Mouse (Mus musculus) heart, postnatal 0 days (tissue): ENCODE measurements around the gene Ralbp1. TPM values are rescaled to one million over a fixed set of nuclear protein-coding genes. Genes with fewer than 3 reads are reported as not detected.

Experiments used
- ATAC-seq: fragments of 200-750 bp; cut with Nextera tagmentation; 2 replicates; pipeline ENCODE4 v1.8.0; 2017; ENCODE audit warnings: low read depth, moderate number of reproducible peaks, moderate library complexity; ENCODE audit not compliant: insufficient read depth
- DNase-seq: peaks from one replicate; pipeline ENCODE4 v3.0.0-alpha.2; 2016; ENCODE audit warnings: low spot score
- H3K27ac ChIP-seq: fragments of 300-500 bp; sonication (generic); 2 replicates; pipeline ENCODE4 v1.5.1; 2014; ENCODE audit warnings: low read depth, mild to moderate bottlenecking
- H3K27me3 ChIP-seq: fragments of 300-500 bp; sonication (generic); 2 replicates; pipeline ENCODE4 v1.6.1; 2014; ENCODE audit warnings: low read length, mixed read lengths; ENCODE audit not compliant: control insufficient read depth, insufficient read depth
- H3K36me3 ChIP-seq: fragments of 300-500 bp; sonication (generic); replicated peaks from 2 replicates; pipeline ENCODE4 v1.6.1; 2014; ENCODE audit warnings: low read length, mixed read lengths; ENCODE audit not compliant: control insufficient read depth, insufficient read depth
- H3K4me1 ChIP-seq: fragments of 300-500 bp; sonication (generic); 2 replicates; pipeline ENCODE4 v1.6.1; 2014; ENCODE audit warnings: antibody characterized with exemption; ENCODE audit not compliant: control insufficient read depth, insufficient read depth
- H3K4me2 ChIP-seq: fragments of 300-500 bp; sonication (generic); 2 replicates; pipeline ENCODE4 v1.6.1; 2014; ENCODE audit warnings: low read depth, mild to moderate bottlenecking, low read length, moderate library complexity
- H3K4me3 ChIP-seq: fragments of 300-500 bp; sonication (generic); 2 replicates; pipeline ENCODE4 v1.5.1; 2014; ENCODE audit warnings: low read depth, low read length
- H3K9ac ChIP-seq: fragments of 300-500 bp; sonication (generic); replicated peaks from 2 replicates; pipeline ENCODE4 v1.6.1; 2014; ENCODE audit warnings: low read depth, low read length, mixed read lengths
- H3K9me3 ChIP-seq: fragments of 300-500 bp; sonication (generic); replicated peaks from 2 replicates; pipeline ENCODE4 v1.6.1; 2016; ENCODE audit warnings: low read length; ENCODE audit not compliant: control insufficient read depth
- CTCF ChIP-seq: IDR thresholded peaks from 2 replicates; pipeline ENCODE4 v1.5.1; 2016; ENCODE audit warnings: antibody characterized with exemption, control low read depth, low read depth
- EP300 ChIP-seq: IDR thresholded peaks from 2 replicates; pipeline ENCODE4 v1.6.1; 2016; ENCODE audit warnings: antibody characterized with exemption, low read depth
- WGBS: fragments of 180-500 bp; shearing (Covaris S2); extraction: QIAGEN DNeasy Blood & Tissue Kit; methylation state at CpG from one replicate; pipeline ENCODE4 v1.1.7; 2014; 5-methylcytosine and 5-hydroxymethylcytosine counted together
- polyA plus RNA-seq: library from polyadenylated mRNA; unstranded; fragments of >200 nt; fragmentation: Nextera tagmentation; extraction: Ambion mirVana; gene quantifications from 2 replicates; pipeline ENCODE4 v1.2.1, GENCODE M21; 2015
- total RNA-seq: library from RNA; depleted of rRNA; stranded (reverse); fragments of >200 nt; gene quantifications from 2 replicates; pipeline ENCODE4 v1.2.3, GENCODE M21; 2014; ENCODE audit warnings: low replicate concordance

Ralbp1 gene
- total and polyA plus RNA-seq, 2 experiments from 2014 or later, result 37.9 to 39.0 TPM

DNA sequence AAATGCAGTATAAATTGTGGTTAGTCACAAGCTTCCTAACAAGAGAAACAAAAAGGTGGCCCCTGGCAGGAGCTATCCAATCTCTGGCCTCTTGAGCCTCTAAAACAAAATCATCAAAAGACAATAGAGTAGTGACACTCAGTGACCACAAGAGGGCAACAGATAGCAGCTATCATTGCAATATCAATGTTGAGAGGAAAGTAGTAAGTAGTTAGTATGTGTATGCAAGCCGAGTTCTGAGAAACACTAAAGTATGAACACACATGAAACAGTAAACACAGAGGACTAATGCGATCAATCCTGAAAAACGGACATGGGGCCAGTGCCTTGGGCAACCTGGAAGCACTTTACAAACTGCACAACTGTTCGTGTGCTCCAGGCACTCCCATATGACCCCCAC is 20.9 kb downstream of the Ralbp1 start:
- WGBS, result 38% methylated on average over 4 of the region's 4 CpGs
- DNase-seq (peak; percentile 50), ATAC-seq (no peak)
- H3K27me3 ChIP-seq, result no peaks in the 10 kb centered on the region
- H3K9ac ChIP-seq, result no peak overlapping the region
- peak; percentile 91 for TF ChIP-seq CTCF
- TF ChIP-seq EP300, result no peak
- H3K36me3 ChIP-seq, result peaks cover 45% of the 10 kb centered on the region
- H3K9me3 ChIP-seq, result no peaks in the 10 kb centered on the region
- H3K4me1 ChIP-seq, result no peaks in the 10 kb centered on the region
- H3K4me3 ChIP-seq, result no peak overlapping the region
- no peak overlapping the region for H3K27ac ChIP-seq
- H3K4me2 ChIP-seq, result no peak overlapping the region

DNA sequence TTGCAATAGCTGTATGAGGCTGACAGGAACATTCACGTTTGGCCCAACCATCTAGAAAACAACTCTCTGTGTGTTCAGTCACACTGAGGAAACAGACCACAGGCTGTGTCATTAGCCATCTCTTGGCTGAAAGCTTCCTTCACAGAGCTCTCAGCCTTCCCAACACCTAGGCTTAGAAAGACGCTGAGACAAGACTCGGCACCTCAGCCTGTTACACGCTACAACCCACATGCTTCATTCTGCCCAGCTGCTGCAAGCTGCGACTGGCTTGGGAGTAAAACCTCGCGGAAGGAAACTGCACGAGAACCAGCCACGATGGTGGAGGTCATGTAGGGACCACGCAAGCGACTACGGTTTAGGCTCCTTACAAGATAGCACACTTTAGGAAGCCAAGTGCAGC is 21.8 kb downstream of the Ralbp1 start:
- DNase-seq (no peak), ATAC-seq (no peak)
- no peaks in the 10 kb centered on the region for H3K4me1 ChIP-seq
- no peaks in the 10 kb centered on the region for H3K9me3 ChIP-seq
- no peaks in the 10 kb centered on the region for H3K27me3 ChIP-seq
- no peak for TF ChIP-seq CTCF
- TF ChIP-seq EP300, result no peak
- H3K4me3 ChIP-seq, result no peak overlapping the region
- peaks cover 48% of the 10 kb centered on the region for H3K36me3 ChIP-seq
- no peak overlapping the region for H3K4me2 ChIP-seq
- WGBS, result 92% methylated on average over 12 of the region's 12 CpGs
- H3K9ac ChIP-seq, result no peak overlapping the region
- H3K27ac ChIP-seq, result no peak overlapping the region

DNA sequence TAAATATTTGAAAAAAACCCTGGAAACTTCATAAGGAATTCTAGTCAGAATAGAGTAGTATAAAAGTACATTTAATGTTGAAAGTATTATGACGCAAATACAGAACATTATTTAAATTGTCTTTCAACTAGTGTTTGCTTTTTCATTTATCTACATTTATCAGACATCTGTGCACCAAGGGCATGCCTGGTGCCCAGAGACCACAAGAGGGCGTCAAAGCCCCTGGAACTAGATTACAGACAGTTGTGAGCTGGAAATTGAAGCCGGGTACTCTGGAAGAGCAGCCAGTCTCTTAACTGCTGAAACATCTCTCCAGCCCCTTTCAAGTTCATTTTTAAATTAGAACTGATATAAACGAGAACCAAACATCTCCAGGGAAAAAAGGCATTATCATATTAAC is 23.0 kb downstream of the Ralbp1 start:
- H3K9me3 ChIP-seq, result no peaks in the 10 kb centered on the region
- no peaks in the 10 kb centered on the region for H3K27me3 ChIP-seq
- H3K36me3 ChIP-seq, result peaks cover 54% of the 10 kb centered on the region
- H3K9ac ChIP-seq, result no peak overlapping the region
- DNase-seq (peak; percentile 26), ATAC-seq (no peak)
- no peak overlapping the region for H3K4me2 ChIP-seq
- H3K4me1 ChIP-seq, result no peaks in the 10 kb centered on the region
- no peak overlapping the region for H3K27ac ChIP-seq
- WGBS, result 65% methylated on average over 4 of the region's 4 CpGs
- no peak overlapping the region for H3K4me3 ChIP-seq
- TF ChIP-seq CTCF, result peak; percentile 37
- no peak for TF ChIP-seq EP300

DNA sequence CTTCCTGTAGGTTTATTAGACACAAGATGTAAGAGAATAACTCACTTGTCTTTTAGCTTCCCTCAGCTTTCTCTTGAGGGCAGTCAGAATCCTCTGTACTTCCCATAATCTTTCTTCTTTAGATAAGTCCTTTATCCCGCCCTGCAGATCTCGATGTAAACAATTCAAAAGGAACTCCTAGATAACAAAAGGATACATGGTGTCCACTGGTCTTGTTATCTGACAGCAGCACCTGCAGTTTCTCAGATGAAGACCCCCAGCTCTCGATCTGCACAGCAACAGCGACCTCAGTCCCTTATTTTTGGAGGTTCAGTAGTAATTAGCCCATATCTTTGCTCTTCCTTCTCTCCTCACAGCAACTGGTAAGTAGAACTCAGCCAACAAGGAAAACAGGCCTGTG is 28.0 kb downstream of the Ralbp1 start:
- WGBS, result 29% methylated on average over 4 of the region's 4 CpGs
- Histone ChIP-seq H3K4me3 (no peak overlapping the region), H3K9me3 (no peaks in the 10 kb centered on the region), H3K4me2 (no peak overlapping the region), H3K4me1 (no peaks in the 10 kb centered on the region), H3K9ac (no peak overlapping the region), H3K36me3 (peaks cover 59% of the 10 kb centered on the region), H3K27ac (no peak overlapping the region), H3K27me3 (no peaks in the 10 kb centered on the region)
- no peak for TF ChIP-seq EP300
- DNase-seq (no peak), ATAC-seq (no peak)

DNA sequence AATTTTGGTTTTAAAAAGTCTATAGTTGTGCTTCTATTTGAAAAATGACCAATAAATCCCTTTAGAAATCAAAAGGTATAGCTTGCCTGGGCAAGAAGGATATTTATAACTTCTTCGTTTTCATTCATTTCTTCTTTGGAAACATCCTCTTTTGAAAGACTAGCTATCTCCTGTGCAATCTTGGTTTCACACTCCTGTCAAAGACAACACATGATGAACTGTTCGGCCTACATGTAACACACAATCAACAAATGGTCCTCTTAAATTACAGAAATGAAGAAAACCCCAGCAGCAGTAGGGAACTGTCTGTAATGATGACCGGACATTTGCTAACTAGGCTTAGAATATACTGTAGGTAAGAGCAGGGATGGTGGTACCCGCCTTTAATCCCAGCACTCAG is 31.6 kb downstream of the Ralbp1 start:
- no peak overlapping the region for H3K9ac ChIP-seq
- peaks cover 71% of the 10 kb centered on the region for H3K36me3 ChIP-seq
- H3K27ac ChIP-seq, result no peak overlapping the region
- no peak overlapping the region for H3K4me2 ChIP-seq
- H3K9me3 ChIP-seq, result no peaks in the 10 kb centered on the region
- no peaks in the 10 kb centered on the region for H3K4me1 ChIP-seq
- DNase-seq (no peak), ATAC-seq (no peak)
- H3K4me3 ChIP-seq, result no peak overlapping the region
- TF ChIP-seq EP300, result no peak
- no peak for TF ChIP-seq CTCF
- WGBS, result 91% methylated on average over 4 of the region's 4 CpGs
- no peaks in the 10 kb centered on the region for H3K27me3 ChIP-seq

DNA sequence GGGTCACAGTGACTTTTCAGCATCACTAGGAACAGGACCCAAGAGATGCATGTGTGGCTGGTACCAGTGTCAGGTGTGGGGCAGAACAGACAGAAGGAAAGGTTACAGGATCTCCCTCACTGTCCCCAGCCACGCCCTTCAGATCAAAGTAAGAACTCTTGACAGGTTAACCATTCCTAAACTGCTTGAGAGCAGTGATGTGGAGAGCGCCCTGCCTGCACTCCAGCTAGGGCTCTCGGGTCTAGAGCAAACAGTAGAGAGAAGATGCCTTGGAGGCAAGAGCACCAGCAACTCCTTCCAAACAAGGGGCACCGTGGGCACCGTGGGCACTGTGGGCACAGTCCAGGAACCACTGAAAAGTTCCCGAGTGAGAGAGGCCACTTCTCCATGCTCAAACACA is 32.3 kb downstream of the Ralbp1 start:
- no peak for TF ChIP-seq EP300
- H3K4me3 ChIP-seq, result no peak overlapping the region
- no peaks in the 10 kb centered on the region for H3K27me3 ChIP-seq
- no peaks in the 10 kb centered on the region for H3K9me3 ChIP-seq
- no peak overlapping the region for H3K9ac ChIP-seq
- DNase-seq (no peak), ATAC-seq (no peak)
- WGBS, result 90% methylated on average over 6 of the region's 6 CpGs
- H3K4me2 ChIP-seq, result no peak overlapping the region
- no peak overlapping the region for H3K27ac ChIP-seq
- H3K36me3 ChIP-seq, result peaks cover 71% of the 10 kb centered on the region
- H3K4me1 ChIP-seq, result no peaks in the 10 kb centered on the region
